Mouse (Mus musculus) heart, embryonic 10.5 days (tissue): ENCODE measurements at regions not wholly inside any gene's neighbourhood (a gene's known extent, or its start where the extent isn't known, plus 50 kb on each side); places are given as distances from the start of the nearest gene placed in this dataset.

ENCODE experiments used
- DNase-seq: peaks from one replicate; pipeline ENCODE4 v3.0.0-alpha.2; 2017; ENCODE audit warnings: low spot score
- H3K27ac ChIP-seq: fragments of 300-500 bp; sonication (generic); 2 replicates; pipeline ENCODE4 v1.5.1; 2016; ENCODE audit warnings: mild to moderate bottlenecking
- H3K27me3 ChIP-seq: fragments of 300-500 bp; sonication (generic); 2 replicates; pipeline ENCODE4 v1.6.1; 2016; ENCODE audit warnings: mild to moderate bottlenecking; ENCODE audit not compliant: poor library complexity, insufficient read depth, severe bottlenecking
- H3K36me3 ChIP-seq: fragments of 300-500 bp; sonication (generic); 2 replicates; pipeline ENCODE4 v1.6.1; 2016; ENCODE audit warnings: mild to moderate bottlenecking, moderate library complexity
- H3K4me1 ChIP-seq: fragments of 300-500 bp; sonication (generic); 2 replicates; pipeline ENCODE4 v1.6.1; 2016; ENCODE audit warnings: mild to moderate bottlenecking
- H3K4me3 ChIP-seq: fragments of 300-500 bp; sonication (generic); 2 replicates; pipeline ENCODE4 v1.5.1; 2016; ENCODE audit warnings: mild to moderate bottlenecking, moderate library complexity
- H3K9me3 ChIP-seq: fragments of 300-500 bp; sonication (generic); 2 replicates; pipeline ENCODE4 v1.6.1; 2016; ENCODE audit warnings: mild to moderate bottlenecking, moderate library complexity
- WGBS: fragments of 180-500 bp; shearing (Covaris S2); methylation state at CpG from one replicate; pipeline ENCODE4 v1.1.7; 2016; 5-methylcytosine and 5-hydroxymethylcytosine counted together

GRCm38 (mm10) chr14:24550763-24551471 lies 64.0 kb downstream of the Rps24 start:
- H3K9me3 ChIP-seq = no peaks in the 10 kb centered on the region
- no peak overlapping the region for H3K27ac ChIP-seq
- DNase-seq = no peak
- no peaks in the 10 kb centered on the region for H3K4me1 ChIP-seq
- no peak overlapping the region for H3K4me3 ChIP-seq
- 58% methylated on average over 7 of the region's 7 CpGs for WGBS
- no peaks in the 10 kb centered on the region for H3K36me3 ChIP-seq
- no peaks in the 10 kb centered on the region for H3K27me3 ChIP-seq

GRCm38 (mm10) chr14:24551472-24551783 lies 64.5 kb downstream of the Rps24 start:
- no peak overlapping the region for H3K27ac ChIP-seq
- no peak for DNase-seq
- H3K4me3 ChIP-seq = no peak overlapping the region
- no peaks in the 10 kb centered on the region for H3K27me3 ChIP-seq
- no peaks in the 10 kb centered on the region for H3K9me3 ChIP-seq
- H3K36me3 ChIP-seq = no peaks in the 10 kb centered on the region
- H3K4me1 ChIP-seq = no peaks in the 10 kb centered on the region
- WGBS = 66% methylated on average over 3 of the region's 3 CpGs

GRCm38 (mm10) chr14:24564801-24565624 lies 78.1 kb downstream of the Rps24 start:
- Histone ChIP-seq H3K4me3 (no peak overlapping the region), H3K27ac (no peak overlapping the region), H3K4me1 (no peaks in the 10 kb centered on the region), H3K27me3 (no peaks in the 10 kb centered on the region), H3K36me3 (no peaks in the 10 kb centered on the region), H3K9me3 (no peaks in the 10 kb centered on the region)
- WGBS = 65% methylated on average over 9 of the region's 9 CpGs
- DNase-seq = no peak

GRCm38 (mm10) chr14:24565718-24566322 lies 78.9 kb downstream of the Rps24 start:
- H3K36me3 ChIP-seq = no peaks in the 10 kb centered on the region
- H3K9me3 ChIP-seq = no peaks in the 10 kb centered on the region
- no peaks in the 10 kb centered on the region for H3K27me3 ChIP-seq
- WGBS = 76% methylated on average over 10 of the region's 10 CpGs
- H3K4me1 ChIP-seq = no peaks in the 10 kb centered on the region
- H3K4me3 ChIP-seq = no peak overlapping the region
- H3K27ac ChIP-seq = no peak overlapping the region
- DNase-seq = no peak

- 42% methylated on average over 5 of the region's 5 CpGs for WGBS
Observed at GRCm38 (mm10) chr14:24575111-24575510, 88.2 kb downstream of the Rps24 start.

GRCm38 (mm10) chr14:24578535-24579111 lies 91.7 kb downstream of the Rps24 start:
- Histone ChIP-seq H3K36me3 (no peaks in the 10 kb centered on the region), H3K4me1 (peaks cover 18% of the 10 kb centered on the region), H3K27me3 (no peaks in the 10 kb centered on the region), H3K4me3 (no peak overlapping the region), H3K27ac (0 out of 2 replicates have a peak overlapping the region, but pooled peaks have one; percentile 42), H3K9me3 (no peaks in the 10 kb centered on the region)
- peak; percentile 76 for DNase-seq
- WGBS = 34% methylated on average over 7 of the region's 7 CpGs

More at GRCm38 (mm10) chr14:24575111-24575510, 88.2 kb downstream of the Rps24 start:
- Histone ChIP-seq H3K4me1 (peaks cover 18% of the 10 kb centered on the region), H3K36me3 (no peaks in the 10 kb centered on the region), H3K27me3 (no peaks in the 10 kb centered on the region), H3K27ac (peak overlapping the region; percentile 48), H3K4me3 (no peak overlapping the region), H3K9me3 (no peaks in the 10 kb centered on the region)
- DNase-seq = no peak

GRCm38 (mm10) chr14:24579153-24579795 lies 92.3 kb downstream of the Rps24 start:
- Histone ChIP-seq H3K27ac (0 out of 2 replicates have a peak overlapping the region, but pooled peaks have one; percentile 45), H3K4me1 (peaks cover 18% of the 10 kb centered on the region), H3K27me3 (no peaks in the 10 kb centered on the region), H3K36me3 (no peaks in the 10 kb centered on the region), H3K4me3 (no peak overlapping the region), H3K9me3 (no peaks in the 10 kb centered on the region)
- 24% methylated on average over 9 of the region's 9 CpGs for WGBS
- DNase-seq = no peak

GRCm38 (mm10) chr14:24586133-24586908 lies 99.4 kb downstream of the Rps24 start:
- Histone ChIP-seq H3K4me3 (no peak overlapping the region), H3K36me3 (no peaks in the 10 kb centered on the region), H3K9me3 (no peaks in the 10 kb centered on the region), H3K27ac (no peak overlapping the region), H3K4me1 (no peaks in the 10 kb centered on the region; the same call in 1 of the 2 replicates), H3K27me3 (no peaks in the 10 kb centered on the region)
- WGBS = 60% methylated on average over 7 of the region's 7 CpGs
- no peak for DNase-seq

GRCm38 (mm10) chr14:24586982-24587672 lies 100.2 kb downstream of the Rps24 start:
- Histone ChIP-seq H3K4me3 (no peak overlapping the region), H3K27ac (no peak overlapping the region), H3K9me3 (no peaks in the 10 kb centered on the region), H3K27me3 (no peaks in the 10 kb centered on the region), H3K4me1 (no peaks in the 10 kb centered on the region; the same call in 1 of the 2 replicates), H3K36me3 (no peaks in the 10 kb centered on the region)
- no peak for DNase-seq
- WGBS = 60% methylated on average over 12 of the region's 12 CpGs

GRCm38 (mm10) chr14:24588041-24588440 lies 101.1 kb downstream of the Rps24 start:
- Histone ChIP-seq H3K36me3 (no peaks in the 10 kb centered on the region), H3K4me3 (no peak overlapping the region), H3K27ac (no peak overlapping the region), H3K9me3 (no peaks in the 10 kb centered on the region), H3K27me3 (no peaks in the 10 kb centered on the region), H3K4me1 (no peaks in the 10 kb centered on the region; the same call in 1 of the 2 replicates)
- 72% methylated on average over 3 of the region's 3 CpGs for whole genome bisulfite sequencing
- DNase-seq = no peak

GRCm38 (mm10) chr14:24606444-24607173 lies 119.7 kb downstream of the Rps24 start:
- no peaks in the 10 kb centered on the region for H3K9me3 ChIP-seq
- peaks cover 15% of the 10 kb centered on the region for H3K4me1 ChIP-seq
- H3K27me3 ChIP-seq = 0 out of 2 replicates have a peak, but pooled peaks cover 6% of the 10 kb centered on the region
- H3K4me3 ChIP-seq = 0 out of 2 replicates have a peak overlapping the region, but pooled peaks have one; percentile 24
- H3K27ac ChIP-seq = peak overlapping the region; percentile 81
- no peaks in the 10 kb centered on the region for H3K36me3 ChIP-seq
- WGBS = 33% methylated on average over 14 of the region's 14 CpGs
- peak; percentile 78 for DNase-seq
